Mouse (Mus musculus) kidney, embryonic 16.5 days (tissue): ENCODE measurements around the gene Stpg3. TPM values are rescaled to one million over a fixed set of nuclear protein-coding genes. Genes with fewer than 3 reads are reported as not detected.
A peak's percentile ranks its signal among the peaks of the same experiment; 100 is the strongest.

ENCODE experiments used
- ATAC-seq: fragments of 200-750 bp; cut with Nextera tagmentation; 2 replicates; pipeline ENCODE4 v1.8.0; 2017; ENCODE audit warnings: moderate TSS enrichment; ENCODE audit not compliant: low FRiP score, low TSS enrichment
- H3K27ac ChIP-seq: fragments of 300-500 bp; sonication (generic); 2 replicates; pipeline ENCODE4 v1.5.1; 2014; ENCODE audit warnings: low read length
- H3K27me3 ChIP-seq: fragments of 300-500 bp; sonication (generic); 2 replicates; pipeline ENCODE4 v1.6.1; 2014; ENCODE audit warnings: low read length, control low read depth, mixed read lengths; ENCODE audit not compliant: insufficient read depth
- H3K36me3 ChIP-seq: fragments of 300-500 bp; sonication (generic); 2 replicates; pipeline ENCODE4 v1.6.1; 2014; ENCODE audit warnings: low read length, control low read depth, mixed read lengths; ENCODE audit not compliant: insufficient read depth
- H3K4me1 ChIP-seq: fragments of 300-500 bp; sonication (generic); 2 replicates; pipeline ENCODE4 v1.6.1; 2014; ENCODE audit warnings: low read length, control low read depth, mixed read lengths; ENCODE audit not compliant: insufficient read depth
- H3K4me2 ChIP-seq: fragments of 300-500 bp; sonication (generic); replicated peaks from 2 replicates; pipeline ENCODE4 v1.6.1; 2014; ENCODE audit warnings: low read depth, low read length
- H3K4me3 ChIP-seq: fragments of 300-500 bp; sonication (generic); 2 replicates; pipeline ENCODE4 v1.5.1; 2014; ENCODE audit warnings: mild to moderate bottlenecking, low read length
- H3K9ac ChIP-seq: fragments of 300-500 bp; sonication (generic); replicated peaks from 2 replicates; pipeline ENCODE4 v1.6.1; 2014; ENCODE audit warnings: low read length
- H3K9me3 ChIP-seq: fragments of 300-500 bp; sonication (generic); 2 replicates; pipeline ENCODE4 v1.6.1; 2016; ENCODE audit warnings: low read length, control low read depth
- WGBS: fragments of 180-500 bp; shearing (Covaris S2); extraction: QIAGEN DNeasy Blood & Tissue Kit; methylation state at CpG from one replicate; pipeline ENCODE4 v1.1.7; 2014; 5-methylcytosine and 5-hydroxymethylcytosine counted together
- polyA plus RNA-seq: library from polyadenylated mRNA; unstranded; fragments of >200 nt; fragmentation: Nextera tagmentation; extraction: Ambion mirVana; gene quantifications from 2 replicates; pipeline ENCODE4 v1.2.1, GENCODE M21; 2015

Gene Stpg3
- polyA plus RNA-seq, 1 experiment from 2014 or later, result 0.82 TPM

DNA sequence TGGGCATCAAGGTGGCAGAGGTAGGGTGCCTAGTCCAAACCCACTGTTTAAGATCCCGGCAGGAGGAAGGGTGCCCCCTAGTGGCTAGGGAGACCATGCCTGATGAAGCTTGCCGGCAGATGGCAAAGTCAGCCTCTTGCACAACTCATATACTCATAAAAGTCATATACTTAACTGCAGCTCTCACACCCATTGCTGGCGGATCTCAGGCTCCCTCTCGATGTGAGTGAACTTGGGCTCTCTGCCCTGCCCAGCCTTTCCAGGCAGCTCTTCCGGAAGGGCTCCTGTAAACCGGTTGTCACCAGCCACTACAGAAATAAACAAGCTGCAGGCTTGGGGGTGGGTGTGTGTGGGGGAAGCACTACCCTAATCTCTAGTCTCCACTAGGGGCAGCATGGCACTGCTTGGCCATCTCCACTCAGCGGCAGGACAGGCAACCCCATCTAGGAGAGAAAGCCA is 14.0 kb upstream of the Stpg3 start:
- H3K27ac ChIP-seq, result peak overlapping the region; percentile 88
- H3K27me3 ChIP-seq, result no peaks in the 10 kb centered on the region
- peak overlapping the region; percentile 49 for H3K4me2 ChIP-seq
- peak; percentile 24 for ATAC-seq
- peaks cover 22% of the 10 kb centered on the region for H3K4me1 ChIP-seq
- peak overlapping the region; percentile 35 for H3K4me3 ChIP-seq
- no peaks in the 10 kb centered on the region for H3K9me3 ChIP-seq
- WGBS, result 0% methylated on average over 7 of the region's 7 CpGs
- no peaks in the 10 kb centered on the region for H3K36me3 ChIP-seq
- peak overlapping the region; percentile 36; the same call in 1 of the 2 replicates for H3K9ac ChIP-seq

DNA sequence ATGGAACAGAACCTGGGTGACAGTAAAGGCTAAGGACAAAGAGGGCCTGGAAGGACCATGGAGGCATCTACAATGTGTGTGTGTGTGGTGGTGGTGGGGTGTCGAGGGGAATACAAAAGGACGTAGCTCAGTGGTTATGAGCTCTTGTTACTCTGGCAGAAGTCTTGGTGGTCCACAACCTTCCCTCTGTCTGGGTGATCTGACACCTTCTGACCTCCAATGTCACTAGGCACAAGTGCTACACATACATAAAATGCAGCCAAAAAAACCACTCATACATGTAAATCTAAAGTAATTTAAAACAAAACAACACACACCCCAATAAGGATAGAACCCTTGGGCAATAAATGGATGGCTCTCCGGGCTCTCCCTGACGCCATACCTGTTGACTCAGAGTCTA is 13.0 kb upstream of the Stpg3 start:
- no peak for ATAC-seq
- 94% methylated on average over 4 of the region's 4 CpGs for WGBS

DNA sequence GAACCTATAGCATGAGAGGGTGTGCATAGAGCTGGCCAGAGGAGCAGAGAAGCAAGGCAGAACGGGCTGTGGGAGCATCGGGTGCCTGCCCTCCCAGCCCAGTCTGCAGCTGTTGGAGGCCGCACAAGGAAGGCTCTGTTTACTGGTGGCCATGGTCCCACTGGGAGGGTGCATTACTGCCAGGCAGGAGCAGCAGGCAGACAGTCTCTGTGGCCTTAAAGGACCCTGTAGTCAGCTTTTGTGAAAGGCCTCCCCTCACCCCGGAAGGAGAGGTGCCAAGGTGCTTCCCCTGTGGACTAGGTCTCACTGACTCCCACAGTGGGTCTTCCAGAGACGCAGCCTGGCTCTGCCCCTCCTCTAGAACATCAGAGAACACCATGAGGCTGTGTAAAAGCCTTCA is 12.4 kb upstream of the Stpg3 start:
- H3K27ac ChIP-seq, result no peak overlapping the region
- H3K4me3 ChIP-seq, result no peak overlapping the region
- 78% methylated on average over 5 of the region's 5 CpGs for WGBS
- H3K9me3 ChIP-seq, result no peaks in the 10 kb centered on the region
- no peak for ATAC-seq
- peaks cover 26% of the 10 kb centered on the region for H3K4me1 ChIP-seq
- H3K36me3 ChIP-seq, result peaks cover 5% of the 10 kb centered on the region
- H3K9ac ChIP-seq, result no peak overlapping the region
- no peak overlapping the region for H3K4me2 ChIP-seq
- H3K27me3 ChIP-seq, result no peaks in the 10 kb centered on the region

More for the DNA sequence above, 13.0 kb upstream of the Stpg3 start:
- Histone ChIP-seq H3K9me3 (no peaks in the 10 kb centered on the region), H3K4me1 (peaks cover 26% of the 10 kb centered on the region), H3K36me3 (0 out of 2 replicates have a peak, but pooled peaks cover 3% of the 10 kb centered on the region), H3K4me3 (no peak overlapping the region), H3K9ac (no peak overlapping the region), H3K27me3 (no peaks in the 10 kb centered on the region), H3K4me2 (no peak overlapping the region), H3K27ac (no peak overlapping the region)

DNA sequence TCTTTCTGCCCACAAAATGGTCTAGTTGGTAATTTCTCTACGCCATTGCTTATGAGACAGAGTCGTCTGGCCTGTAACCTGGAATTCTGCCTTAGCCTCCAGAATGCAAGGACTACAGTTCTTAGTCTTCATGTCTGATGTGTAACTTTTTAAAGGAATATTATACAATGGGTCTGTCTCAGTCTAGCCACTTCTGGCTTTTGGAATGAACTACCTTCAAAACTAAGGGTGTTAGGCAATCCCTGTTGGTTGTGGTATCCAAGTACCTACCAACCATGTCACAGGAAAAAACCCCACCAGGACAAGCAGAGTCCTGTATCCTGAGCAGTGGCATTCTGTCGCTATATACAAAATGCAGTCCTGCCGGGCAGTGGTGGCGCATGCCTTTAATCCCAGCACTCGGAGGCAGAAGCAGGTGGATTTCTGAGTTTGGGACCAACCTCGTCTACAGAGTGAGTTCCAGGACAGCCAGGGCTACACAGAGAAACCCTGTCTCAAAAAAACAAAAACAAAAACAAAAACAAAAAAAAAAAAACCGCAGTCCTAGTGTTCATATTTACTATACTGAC is 11.5 kb upstream of the Stpg3 start:
- no peak for ATAC-seq
- Histone ChIP-seq H3K4me3 (peak overlapping the region; percentile 85), H3K27me3 (no peaks in the 10 kb centered on the region), H3K4me1 (peaks cover 28% of the 10 kb centered on the region), H3K9me3 (no peaks in the 10 kb centered on the region), H3K9ac (peak overlapping the region; percentile 79), H3K4me2 (peak overlapping the region; percentile 53), H3K36me3 (peaks cover 14% of the 10 kb centered on the region), H3K27ac (peak overlapping the region; percentile 99)
- WGBS, result 79% methylated on average over 8 of the region's 8 CpGs

DNA sequence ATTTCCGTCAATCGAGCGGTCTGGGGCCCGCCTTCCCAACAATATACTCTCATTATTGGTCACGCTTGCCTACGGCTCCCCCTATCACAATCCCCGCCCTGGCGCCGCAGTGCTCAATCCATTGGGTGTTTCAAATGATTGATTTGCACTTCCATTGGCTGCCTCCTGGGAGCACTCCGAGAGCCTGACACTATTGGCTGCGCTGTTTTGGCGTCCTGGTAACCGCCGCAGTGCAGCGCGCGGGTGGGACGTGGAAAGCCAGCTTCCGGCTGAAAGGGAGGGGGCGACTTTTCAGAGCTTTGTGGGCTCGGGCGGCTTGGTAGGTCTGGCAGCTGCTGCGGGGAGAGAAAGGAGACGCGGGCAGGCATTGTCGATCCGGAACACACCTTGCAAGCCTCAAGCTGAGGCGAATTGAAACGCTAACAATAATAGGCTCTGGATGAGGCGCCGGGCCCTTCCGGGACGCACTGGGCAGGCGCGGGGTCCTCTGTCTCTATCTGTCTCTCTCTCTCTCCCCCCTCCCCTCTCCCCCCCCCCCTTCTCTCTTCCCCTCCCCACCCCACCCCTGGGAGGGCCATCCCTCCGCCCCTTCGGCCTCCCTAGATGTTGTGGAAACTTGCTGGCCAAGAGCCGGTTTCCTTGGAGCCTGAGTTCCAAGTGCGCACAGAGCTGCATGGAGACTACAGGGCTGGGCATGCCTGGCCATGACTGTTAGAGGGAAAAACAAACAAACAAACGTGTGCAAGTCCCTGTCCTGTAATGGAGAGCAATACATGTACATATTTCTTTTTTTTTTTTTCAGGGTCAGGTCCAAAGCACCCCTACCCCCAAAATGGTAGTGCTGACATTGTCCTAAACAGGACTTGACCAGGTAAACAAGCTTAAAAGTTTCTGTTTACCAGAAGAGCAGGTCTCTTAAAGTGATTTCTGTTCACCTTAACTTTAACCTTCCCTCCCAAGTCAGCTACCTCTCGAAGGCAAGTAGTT is 10.6 kb upstream of the Stpg3 start:
- 2% methylated on average over 41 of the region's 41 CpGs for WGBS
- Histone ChIP-seq H3K4me2 (peak overlapping the region; percentile 53), H3K9ac (peak overlapping the region; percentile 79), H3K4me1 (peaks cover 28% of the 10 kb centered on the region), H3K4me3 (peak overlapping the region; percentile 85), H3K36me3 (peaks cover 14% of the 10 kb centered on the region), H3K27ac (peak overlapping the region; percentile 99), H3K27me3 (no peaks in the 10 kb centered on the region), H3K9me3 (no peaks in the 10 kb centered on the region)
- peak; percentile 97 for ATAC-seq

GRCm38 (mm10) chr2:25224492-25224765 is 10.0 kb upstream of the Stpg3 start, which contains the start of gene Tubb4b:
TSS of gene Tubb4b (minus strand) at chr2:25224702.
- peak within 1 kb of the TSS; percentile 85 for H3K4me3 ChIP-seq
- WGBS, result under 1% methylated on average over 17 of the region's 17 CpGs

DNA sequence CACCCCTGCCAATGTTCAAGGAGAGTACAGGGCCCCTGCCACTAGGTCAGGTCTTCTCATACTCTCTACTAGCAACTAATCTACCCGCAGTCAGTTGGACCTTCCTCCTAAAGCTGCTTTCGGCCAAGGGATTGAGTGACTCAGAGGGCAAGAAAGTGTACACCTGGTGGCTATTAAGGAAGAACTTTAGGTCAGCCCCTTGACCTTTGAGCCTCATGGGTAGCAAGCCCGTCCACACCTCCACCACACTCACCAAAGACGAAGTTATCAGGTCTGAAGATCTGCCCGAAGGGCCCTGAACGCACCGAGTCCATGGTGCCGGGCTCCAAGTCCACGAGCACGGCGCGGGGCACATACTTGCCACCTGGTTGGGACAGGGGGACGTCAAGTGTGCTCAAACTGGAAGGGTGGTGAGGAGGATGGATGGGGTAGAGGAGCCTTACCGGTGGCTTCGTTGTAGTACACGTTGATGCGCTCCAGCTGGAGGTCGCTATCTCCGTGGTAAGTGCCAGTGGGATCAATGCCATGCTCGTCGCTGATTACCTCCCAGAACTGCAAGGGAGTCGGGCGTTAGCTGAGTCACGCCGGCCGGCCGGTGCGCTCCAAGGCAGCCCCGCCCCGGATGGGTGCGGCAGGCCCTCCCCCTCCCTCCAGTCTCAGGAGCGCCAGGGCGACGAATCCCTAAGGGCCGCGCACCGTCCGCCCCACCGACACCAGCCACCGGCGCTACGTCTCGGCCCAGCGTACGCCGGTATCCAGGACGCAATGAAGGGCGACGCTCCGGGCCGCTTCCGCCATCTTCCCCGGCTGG is 9.4 kb upstream of the Stpg3 start:
- Histone ChIP-seq H3K9ac (peak overlapping the region; percentile 90), H3K27ac (peak overlapping the region; percentile 97), H3K4me2 (peak overlapping the region; percentile 78), H3K27me3 (no peaks in the 10 kb centered on the region), H3K36me3 (peaks cover 14% of the 10 kb centered on the region), H3K4me1 (peaks cover 26% of the 10 kb centered on the region), H3K4me3 (peak overlapping the region; percentile 85), H3K9me3 (no peaks in the 10 kb centered on the region)
- peak; percentile 37 for ATAC-seq
- under 1% methylated on average over 53 of the region's 53 CpGs for WGBS

More at GRCm38 (mm10) chr2:25224492-25224765, 10.0 kb upstream of the Stpg3 start, which contains the start of gene Tubb4b:
- no peak for ATAC-seq
- no peaks in the 10 kb centered on the region for H3K27me3 ChIP-seq
- H3K27ac ChIP-seq, result peak within 1 kb of the TSS; percentile 99
- peaks cover 28% of the 10 kb centered on the region for H3K4me1 ChIP-seq
- H3K9me3 ChIP-seq, result no peaks in the 10 kb centered on the region
- H3K4me2 ChIP-seq, result peak within 1 kb of the TSS; percentile 78
- H3K36me3 ChIP-seq, result peaks cover 14% of the 10 kb centered on the region
- peak within 1 kb of the TSS; percentile 90 for H3K9ac ChIP-seq

- no peak for ATAC-seq
- no peak overlapping the region for H3K9ac ChIP-seq
- peaks cover 16% of the 10 kb centered on the region for H3K4me1 ChIP-seq
- H3K4me2 ChIP-seq, result no peak overlapping the region
- no peak overlapping the region for H3K27ac ChIP-seq
- H3K27me3 ChIP-seq, result no peaks in the 10 kb centered on the region
- no peaks in the 10 kb centered on the region for H3K9me3 ChIP-seq
- H3K36me3 ChIP-seq, result peaks cover 14% of the 10 kb centered on the region
- no peak overlapping the region for H3K4me3 ChIP-seq
- WGBS, result 72% methylated on average over 5 of the region's 5 CpGs
Observed at GRCm38 (mm10) chr2:25221331-25221772, 6.9 kb upstream of the Stpg3 start.

DNA sequence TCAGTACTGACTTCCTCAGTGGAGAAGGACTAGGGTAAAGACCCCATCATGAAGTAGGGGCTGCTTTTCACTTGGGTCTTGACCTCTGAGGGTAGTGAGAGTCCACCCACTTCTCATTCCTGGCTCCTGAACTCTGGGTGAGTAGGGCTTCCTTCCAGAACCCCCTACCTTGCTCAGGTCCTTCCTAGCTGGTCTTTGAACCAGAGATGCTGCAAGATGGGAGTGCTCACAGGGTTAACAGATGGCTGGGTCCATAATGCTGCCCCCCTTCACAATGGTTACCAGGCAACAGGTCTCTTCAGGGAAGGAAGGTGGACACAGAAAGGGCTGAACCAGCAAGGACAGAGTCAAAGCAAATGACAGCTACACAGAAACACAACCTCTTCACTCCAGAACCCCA is 4.0 kb upstream of the Stpg3 start, which contains the start of gene Fam166a:
Gene Fam166a (plus strand): TSS at position 301 of the 400 bp plus-strand sequence.
- no peak within 1 kb of the TSS for H3K4me3 ChIP-seq
- no peak within 1 kb of the TSS for H3K9ac ChIP-seq
- peaks cover 14% of the 10 kb centered on the region for H3K36me3 ChIP-seq
- no peak for ATAC-seq
- H3K4me1 ChIP-seq, result peaks cover 6% of the 10 kb centered on the region
- no peaks in the 10 kb centered on the region for H3K27me3 ChIP-seq
- H3K9me3 ChIP-seq, result no peaks in the 10 kb centered on the region
- no peak within 1 kb of the TSS for H3K27ac ChIP-seq
- no peak within 1 kb of the TSS for H3K4me2 ChIP-seq
